Mouse (Mus musculus) heart, adult 8-10 months (tissue): ENCODE results near the gene Fhl2. TPM values are rescaled to one million over a fixed set of nuclear protein-coding genes. Genes with fewer than 3 reads are reported as not detected.
"Not testable (repeated sequence)": the region's sequence is repeated elsewhere in the genome, so short reads cannot be mapped to it uniquely, and the experiment has no call there.

ENCODE experiments used
- DNase-seq: peaks from one replicate; pipeline ENCODE4 v3.0.0; 2022; ENCODE audit warnings: low spot score
- total RNA-seq, 4 experiments: library from RNA; stranded (reverse); gene quantifications; 2 replicates each; pipeline ENCODE4 v1.2.4; 2022

Fhl2 gene
- total RNA-seq, 4 experiments from 2014 or later: 1,741 to 2,078 (median 1,948) TPM

DNA sequence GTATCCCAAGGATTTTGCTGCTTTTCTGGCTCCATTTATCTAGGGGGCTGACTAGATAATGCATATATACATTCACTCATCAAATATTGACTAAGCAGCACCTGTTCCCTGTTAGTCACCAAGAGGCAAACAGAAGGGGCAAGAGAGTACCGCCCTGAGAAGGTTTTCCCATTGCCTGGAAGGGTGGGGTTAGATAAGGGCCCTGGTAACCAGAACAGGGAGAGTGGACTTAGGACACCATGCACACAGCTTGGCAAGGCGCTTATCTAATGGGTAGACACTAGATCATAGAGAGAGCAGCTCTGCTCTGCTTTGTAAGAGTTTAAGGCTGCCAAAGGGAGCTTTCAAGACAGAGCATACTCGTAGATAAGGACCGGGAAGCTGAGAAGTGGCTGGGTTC lies 44.2 kb downstream of the Fhl2 start:
- no peak for DNase-seq

DNA sequence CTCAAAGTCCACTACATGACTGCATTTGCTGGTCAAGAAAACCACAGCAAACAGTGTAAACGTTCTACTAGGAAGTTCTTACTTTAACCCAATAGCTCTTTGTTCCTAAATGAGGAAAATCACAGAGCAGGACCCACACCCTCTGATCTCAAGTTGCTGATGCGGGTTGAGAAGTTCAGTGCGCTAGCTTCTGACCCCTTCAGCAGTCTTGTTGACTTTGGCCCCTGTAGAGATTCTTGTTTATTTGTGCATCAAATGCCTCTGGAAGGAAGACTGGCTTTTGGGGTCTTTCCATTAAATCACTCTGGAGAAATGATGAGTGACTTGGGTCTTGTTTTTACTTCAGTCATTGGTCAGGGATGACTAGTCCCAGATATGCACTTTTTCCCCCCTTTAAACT lies 46.6 kb downstream of the Fhl2 start:
- no peak for DNase-seq

DNA sequence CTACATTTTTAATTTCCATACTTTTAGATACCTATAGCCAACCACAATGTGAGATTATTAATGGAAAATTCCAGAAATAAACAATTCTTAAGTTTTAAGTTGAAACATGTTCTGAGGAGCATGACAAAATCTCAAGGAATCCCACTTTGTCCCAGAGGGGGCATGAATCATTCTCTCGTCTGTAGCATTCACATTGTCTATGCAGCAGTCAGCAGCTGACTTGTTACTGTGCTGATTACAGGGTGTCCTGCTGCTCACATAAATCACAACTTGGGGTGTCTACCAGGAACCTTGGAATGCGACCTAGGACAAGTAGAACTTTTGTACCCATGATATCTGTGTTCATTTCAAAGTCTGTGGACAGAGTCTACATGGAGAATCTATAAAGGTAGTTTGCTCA lies 49.3 kb downstream of the Fhl2 start:
- DNase-seq: no peak

DNA sequence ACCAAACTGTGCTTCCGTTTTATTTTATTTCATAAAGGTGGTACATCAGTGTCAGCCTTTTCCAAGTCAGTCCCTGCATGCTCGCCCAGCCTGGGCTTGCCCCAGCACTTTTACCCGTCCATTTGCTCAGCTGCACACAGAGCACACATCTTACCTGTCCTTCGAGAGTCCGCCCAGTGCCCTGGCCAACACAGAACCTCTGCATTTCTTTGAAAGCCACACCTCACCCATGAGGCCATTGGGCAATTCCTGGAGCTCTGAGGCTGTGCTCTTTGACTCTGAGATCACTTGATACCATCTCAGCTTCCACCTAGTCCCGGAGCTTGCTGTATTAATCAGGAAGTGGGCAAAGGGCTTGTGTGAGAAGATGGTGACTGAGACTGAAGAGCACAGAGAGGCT lies 51.4 kb downstream of the Fhl2 start:
- no peak for DNase-seq

DNA sequence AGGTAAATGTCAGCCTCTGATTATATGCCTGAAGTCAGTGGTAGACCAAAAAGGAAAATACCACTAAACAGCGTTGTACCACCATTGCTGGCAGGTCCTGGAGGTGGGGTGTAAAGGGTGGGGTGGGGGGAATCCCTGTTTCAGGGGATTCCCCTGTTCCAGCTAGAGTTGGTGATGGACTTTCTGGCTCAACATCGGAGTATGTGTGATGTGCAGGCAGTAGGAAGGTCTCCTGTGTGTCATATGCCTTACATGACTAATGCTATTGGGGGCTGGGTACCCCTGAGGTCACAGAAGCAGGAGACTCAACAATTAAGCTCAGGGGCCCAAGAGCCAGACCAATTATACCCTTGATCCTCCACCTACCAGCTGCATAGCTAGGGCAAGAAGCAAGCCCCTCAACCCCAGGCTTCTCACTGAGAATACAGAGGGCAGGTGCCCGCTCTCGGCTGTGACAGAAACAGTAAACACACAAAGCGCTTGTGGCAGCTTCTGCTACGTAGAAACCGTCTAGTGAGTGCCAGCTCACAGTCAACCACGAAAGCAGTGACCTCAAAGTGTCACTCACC lies 52.4 kb downstream of the Fhl2 start:
- no peak for DNase-seq

DNA sequence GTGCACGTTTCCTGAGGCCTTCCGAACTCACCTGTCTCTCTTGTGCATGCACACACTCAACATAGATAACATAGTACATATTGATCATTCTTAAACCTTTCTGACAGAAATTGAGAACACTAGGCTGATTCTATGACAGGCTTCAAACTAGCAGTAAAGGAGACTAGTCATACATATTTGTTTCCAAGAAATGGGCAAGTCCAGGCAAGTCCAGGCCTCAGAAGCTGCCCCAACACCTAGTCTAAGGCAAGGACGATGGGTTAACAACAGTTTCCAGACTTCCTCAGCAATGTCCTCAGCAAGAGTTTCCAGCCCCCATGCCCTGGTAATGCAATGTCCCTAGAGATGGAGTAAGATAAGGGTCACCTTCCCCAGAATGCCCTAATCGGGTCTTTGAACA lies 53.0 kb downstream of the Fhl2 start:
- DNase-seq: no peak

DNA sequence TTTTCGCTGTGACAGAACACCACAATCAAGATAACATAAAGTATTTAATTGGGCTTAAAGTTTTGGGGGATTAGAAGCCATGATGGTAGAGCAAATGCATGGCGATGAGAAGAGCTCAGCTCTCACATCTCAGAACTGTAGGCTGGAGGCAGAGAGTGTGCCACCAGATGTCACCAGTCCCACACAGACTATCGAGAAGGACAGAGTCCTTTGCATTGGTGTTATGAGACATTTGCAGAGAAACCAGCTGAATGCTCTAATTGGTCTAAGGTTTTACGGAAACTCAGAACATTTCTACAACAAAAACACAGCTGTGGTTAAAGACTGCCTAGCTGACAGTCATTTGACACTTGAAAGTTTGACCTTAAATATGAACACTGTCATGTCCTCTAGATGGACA lies 53.5 kb downstream of the Fhl2 start:
- no peak for DNase-seq

DNA sequence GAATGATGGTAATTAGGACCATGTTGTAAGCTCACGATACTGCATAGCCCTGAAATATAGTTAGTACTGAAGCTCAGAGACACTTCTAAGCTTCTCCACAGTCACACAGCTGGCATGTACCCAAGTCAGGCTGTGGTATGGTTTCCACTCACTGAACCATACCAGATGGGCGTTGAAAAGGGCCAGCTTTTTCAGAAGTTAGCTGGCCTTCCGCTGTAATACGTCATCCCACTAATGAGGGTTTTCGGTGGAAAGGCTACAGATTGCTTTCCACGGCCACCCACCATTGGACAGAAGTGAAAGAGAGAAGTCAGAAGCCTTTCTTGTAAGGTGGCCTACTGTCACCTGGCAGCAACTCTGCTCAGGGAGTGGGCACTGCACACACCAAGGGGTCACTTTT lies 53.9 kb downstream of the Fhl2 start:
- DNase-seq: no peak

DNA sequence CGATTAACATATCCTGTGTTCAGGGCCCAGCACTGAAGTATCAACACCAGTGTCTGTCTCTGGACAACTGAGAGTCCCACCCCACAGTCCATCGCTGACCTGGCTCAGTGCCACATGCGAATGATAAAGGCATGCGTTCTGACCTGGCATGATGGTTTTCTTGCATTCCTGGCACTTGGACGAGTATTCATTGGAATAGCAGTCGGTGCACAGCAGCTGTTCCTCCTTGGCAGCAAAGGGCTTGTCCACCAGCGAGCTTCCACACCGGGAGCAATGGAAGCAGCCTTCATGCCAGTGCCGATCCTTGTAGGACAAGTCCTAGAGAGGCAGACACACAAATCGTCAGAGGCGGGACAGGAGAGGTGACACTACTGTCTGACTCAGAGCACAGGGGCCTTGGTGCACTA lies 55.2 kb downstream of the Fhl2 start:
- DNase-seq: no peak

DNA sequence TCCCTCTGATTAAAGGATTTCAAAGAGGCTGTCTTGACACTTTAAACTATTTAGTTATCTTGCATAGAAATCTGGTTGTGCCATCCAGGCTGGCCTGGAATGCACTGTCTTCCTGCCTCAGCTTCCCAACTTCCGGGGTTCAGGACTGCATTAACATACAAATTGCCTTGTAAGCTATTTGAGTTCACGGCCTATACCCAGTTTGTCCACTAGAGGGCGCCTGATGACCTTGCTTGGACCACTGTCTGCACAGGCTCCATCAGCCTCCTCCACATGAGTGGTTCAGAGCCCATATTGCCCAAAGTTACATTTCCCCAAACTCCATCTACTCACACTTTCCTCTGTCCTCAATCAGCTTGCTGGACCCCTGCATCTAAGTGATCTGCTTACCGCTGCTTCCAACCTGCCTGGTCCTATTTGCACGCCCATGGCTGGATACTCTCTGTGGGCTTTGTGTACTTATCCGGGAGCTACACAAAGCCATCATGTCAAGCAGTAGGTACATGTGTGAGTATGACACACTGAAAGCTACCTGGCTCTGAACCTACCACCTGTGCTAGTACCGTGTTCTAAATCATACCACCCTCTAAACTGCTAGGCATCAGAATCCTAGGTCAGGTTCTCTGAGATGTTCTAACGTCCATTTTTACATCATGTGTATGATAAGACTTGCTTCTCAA lies 57.1 kb downstream of the Fhl2 start:
- peak; percentile 82 for DNase-seq

DNA sequence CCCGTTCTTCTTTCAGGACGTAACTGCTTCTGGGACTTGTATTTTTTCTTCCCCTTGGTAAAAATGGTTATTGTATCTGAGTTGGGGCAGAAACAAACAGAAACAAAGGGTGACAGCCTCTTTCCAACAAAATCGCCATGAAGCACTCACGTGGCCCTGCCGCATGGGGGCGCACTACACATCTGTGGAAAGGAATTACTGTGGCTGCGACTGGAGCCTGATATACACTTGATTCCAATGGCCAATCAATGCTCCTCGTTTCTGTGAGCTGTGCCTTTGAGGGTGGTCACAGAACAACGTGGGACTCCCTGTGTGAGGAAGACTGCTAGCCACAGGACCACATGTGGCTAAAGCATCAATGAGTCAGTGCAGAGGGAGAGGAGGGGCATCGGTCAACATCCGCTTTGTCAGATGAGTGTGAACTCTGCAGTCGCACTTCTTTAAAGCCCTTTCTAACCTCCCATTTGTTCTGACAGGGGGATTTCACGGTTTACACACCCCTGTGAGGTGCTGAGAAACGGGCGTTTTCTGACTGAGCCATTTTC lies 58.4 kb downstream of the Fhl2 start:
- DNase-seq: no peak

DNA sequence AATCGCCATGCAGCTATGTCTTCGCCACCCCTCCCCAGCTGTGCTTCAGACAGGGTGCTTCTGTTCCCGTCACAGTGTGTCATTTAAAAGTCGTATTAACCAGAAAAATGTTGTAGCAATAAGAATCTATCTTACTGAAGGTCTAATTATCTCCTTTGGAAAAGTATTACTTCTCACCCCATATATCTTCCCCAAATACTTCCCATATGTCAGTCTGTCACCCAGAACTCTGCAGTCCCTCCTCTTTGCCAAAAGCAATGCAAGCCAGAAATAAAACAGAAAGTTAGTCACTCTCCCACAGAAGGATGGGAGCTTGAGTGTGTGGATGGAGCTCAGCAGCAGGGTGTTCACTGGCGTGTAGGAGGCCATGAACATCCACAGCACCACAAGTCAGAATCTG lies 59.5 kb downstream of the Fhl2 start:
- DNase-seq: no peak

DNA sequence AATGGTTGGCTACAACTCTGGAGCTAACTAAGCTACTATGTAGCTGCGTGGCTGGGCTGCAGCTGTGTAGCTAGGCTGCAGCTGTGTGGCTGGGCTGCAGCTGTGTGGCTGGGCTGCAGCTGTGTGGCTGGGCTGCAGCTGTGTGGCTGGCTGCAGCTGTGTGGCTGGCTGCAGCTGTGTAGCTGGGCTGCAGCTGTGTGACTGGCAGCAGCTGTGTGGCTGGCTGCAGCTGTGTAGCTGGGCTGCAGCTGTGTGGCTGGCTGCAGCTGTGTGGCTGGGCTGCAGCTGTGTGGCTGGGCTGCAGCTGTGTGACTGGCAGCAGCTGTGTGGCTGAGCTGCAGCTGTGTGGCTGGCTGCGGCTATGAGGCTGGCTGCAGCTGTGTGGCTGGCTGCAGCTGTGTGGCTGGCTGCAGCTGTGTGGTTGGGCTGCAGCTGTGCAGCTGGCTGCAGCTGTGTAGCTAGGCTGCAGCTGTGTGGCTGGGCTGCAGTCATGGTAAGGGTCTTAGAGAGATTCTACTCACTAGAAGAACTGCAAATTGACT lies 60.2 kb downstream of the Fhl2 start:
- not testable (repeated sequence) for DNase-seq

DNA sequence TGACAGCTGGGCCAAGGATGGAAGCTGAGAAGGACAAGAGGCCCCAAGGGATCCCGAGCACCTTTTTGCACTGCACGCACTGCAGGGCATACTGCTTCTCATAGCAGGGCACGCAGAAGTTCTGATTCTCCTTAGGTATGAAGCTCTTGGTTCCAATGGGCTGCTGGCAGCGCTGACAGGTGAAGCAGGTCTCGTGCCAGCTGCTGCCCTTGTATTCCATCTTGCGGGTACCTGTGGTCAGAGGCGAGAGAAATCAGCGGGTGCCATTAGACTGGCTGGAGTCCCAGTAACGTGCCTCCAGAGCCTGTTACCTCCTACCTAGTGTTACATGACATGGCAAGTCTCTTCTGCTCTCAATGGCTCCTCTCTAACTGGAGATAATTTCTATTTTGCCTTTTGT lies 65.2 kb downstream of the Fhl2 start:
- no peak for DNase-seq

DNA sequence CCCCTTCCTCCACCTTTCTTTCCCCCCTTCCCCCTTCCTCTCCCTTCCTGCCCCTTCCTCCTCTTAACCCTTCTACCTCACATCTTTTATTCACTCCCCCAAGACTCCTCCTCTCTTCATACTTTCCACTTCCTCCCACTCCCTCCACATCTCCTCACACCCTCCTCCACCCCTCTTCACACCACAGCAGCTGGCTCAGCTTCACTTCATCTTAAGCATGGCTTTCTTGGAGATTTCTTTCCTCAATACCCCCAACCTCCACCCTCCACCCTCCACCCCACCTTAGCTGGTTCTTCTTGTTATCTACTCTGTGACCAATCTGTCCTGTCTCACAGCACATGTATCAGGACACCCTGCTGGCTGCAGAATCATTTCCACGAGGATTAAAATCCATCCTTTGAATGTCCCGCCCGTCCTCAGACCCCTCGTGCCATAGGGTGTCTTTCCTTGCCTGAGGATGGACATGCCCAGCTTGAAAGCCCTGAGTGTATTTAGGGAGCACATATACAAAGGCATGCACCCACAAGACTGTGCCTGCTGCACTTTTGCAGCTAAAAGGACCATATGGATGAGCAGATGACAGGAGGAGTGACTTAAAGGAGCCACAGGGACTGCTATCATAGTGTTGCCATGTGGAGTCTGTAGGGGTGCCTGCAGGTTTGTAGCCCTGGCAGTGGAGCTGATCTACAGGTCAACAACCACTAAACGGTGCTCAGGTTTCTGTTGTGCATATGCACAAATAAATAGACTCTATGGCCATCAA lies 66.4 kb downstream of the Fhl2 start:
- DNase-seq: no peak

DNA sequence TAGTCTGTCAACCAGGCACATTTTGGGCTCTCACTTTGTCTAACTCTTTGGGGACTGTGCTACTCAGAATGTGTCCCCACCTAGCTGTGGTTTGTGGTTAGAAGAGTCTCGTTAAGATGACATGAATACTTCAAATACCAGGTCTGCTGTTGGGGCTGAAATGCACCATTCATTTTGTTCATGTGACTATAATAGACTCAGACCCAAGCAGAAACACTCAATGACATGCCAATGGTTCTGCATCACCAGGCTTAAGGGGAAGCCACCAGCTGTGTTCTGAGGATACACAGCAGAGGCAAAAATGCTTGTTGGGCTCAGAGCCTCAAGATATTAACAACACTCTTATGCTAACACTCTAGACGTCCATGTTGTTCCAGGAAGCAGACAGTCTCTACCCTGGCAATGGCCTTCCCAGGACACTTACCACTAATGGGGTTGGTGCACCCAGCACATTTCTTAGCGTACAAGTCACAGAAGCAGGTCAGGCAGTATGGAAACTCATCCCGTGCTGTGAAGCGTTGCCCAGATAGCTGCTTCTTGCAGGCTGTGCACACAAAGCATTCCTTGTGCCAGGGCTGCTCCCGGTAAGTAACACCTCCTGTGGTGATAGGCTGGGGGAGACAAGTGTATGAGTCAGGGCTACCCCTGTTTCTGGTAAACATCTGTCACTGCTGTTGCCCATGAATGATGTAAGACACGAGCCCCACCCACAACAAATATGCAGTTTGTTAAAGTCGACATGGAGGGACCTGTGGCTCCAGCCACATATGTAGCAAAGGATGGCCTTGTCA lies 68.8 kb downstream of the Fhl2 start:
- DNase-seq: no peak

DNA sequence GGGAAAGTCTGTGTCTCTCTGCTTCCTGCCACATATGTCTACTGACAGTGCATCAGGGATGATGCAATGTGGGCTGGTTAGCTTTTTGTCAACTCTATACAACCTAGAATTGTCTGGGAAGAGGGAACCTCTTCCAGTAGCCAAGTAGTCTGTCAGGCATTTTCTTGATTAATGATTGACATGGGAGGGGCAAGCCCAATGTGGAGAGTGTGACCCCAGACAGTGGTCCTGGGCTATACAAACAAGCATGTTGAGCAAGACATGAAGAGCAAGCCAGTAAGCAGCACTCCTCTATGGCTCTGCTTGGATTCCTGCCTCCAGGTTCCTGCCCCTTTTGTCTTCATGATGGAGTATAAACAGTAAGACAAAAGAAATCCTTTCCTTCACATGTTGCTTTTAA lies 69.6 kb downstream of the Fhl2 start:
- DNase-seq: no peak

DNA sequence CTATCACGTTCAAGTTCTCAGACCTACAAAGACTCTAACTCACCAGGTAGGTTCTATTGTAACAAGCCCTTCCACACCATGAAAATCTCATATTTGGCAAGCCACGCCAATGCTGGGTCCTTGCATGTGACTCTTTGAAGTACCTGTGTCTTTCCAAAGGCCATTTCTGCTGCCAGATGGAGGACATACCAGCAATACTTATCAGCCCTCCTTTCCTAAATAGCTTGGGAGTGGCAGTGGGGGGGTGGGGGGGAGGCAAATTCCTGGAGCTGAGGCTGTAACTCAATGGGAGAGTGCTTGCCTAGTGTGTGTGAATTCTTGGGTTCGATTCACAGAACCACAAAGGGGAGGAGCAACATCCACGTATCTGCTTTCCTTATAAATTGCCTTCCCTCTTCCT lies 72.1 kb downstream of the Fhl2 start:
- DNase-seq: no peak

DNA sequence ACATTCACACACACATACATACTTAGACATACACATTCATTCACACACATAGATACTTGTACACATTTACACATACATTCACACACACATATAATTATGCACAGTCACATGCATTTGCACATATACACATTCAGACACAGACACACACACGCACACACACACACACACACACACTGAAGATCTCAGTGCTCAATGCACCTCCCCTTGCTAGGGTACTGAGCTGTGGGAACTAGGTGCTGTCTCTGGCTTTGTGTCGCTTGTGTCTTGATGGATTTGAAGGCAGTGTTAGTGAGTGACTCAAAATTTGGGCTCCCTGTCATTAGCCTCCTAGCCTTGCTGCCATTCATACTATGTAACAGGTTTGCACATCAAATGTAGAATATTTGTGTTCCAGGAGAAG lies 74.2 kb downstream of the Fhl2 start:
- no peak for DNase-seq

DNA sequence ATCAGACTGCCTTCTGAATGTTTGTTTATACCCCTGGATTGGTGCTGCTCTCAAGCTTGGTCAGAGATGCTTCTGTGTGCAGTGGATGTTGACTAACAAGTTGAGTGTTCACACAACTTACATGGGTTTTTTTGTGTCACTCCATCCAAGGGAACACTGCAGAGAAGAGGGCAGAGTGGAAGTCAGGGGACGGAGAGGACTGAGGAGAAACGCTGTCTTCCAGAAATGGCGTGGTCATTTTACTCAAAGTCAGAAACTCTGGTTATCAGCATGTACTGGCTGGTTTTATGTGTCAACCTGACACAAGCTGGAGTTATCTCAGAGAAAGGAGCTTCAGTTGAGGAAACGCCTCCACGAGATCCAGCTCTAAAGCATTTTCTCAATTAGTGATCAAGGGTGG lies 75.8 kb downstream of the Fhl2 start:
- no peak for DNase-seq

DNA sequence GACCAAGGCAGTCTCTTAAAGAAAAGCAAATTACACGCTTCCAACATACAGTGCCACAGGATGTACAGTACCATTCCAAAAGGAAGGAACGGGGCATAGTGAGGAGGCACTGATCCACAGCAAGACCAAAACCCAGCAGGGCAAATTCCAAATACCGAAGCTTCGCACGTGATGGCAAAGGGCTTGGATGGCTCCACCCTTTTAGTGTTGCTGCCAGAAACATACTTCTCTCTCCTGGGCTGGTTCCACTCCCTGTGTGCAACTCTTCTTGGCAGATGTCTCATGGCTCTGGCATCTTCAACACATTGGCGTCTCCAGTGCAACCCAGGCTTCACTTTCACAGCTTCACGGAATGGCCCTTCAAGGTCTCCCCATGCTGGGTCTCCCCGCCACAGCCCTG lies 79.3 kb downstream of the Fhl2 start:
- no peak for DNase-seq

DNA sequence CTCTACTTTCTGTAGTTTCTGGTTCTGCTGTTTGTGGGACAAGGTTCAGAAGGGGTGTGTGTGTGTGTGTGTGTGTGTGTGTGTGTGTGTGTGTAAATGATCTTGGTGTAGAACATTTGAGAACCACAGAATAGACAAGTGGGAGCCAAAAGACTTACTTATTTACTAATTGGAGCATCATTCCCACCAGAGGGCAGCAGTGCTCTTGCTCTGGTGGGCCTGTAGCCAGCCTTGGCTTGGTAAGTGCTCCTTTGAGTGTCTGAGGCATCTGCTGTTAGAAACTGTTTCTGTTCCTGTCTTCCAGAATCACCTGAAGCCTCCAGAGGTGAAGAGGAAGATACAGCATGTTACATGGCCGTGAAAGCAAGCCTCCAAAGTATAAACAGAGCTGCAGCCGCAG lies 83.9 kb downstream of the Fhl2 start:
- DNase-seq: no peak
